Mouse (Mus musculus) Patski (cell line): ENCODE results near the gene Slc22a15. TPM values are rescaled to one million over a fixed set of nuclear protein-coding genes. Genes with fewer than 3 reads are reported as not detected.

ENCODE experiments used
- ATAC-seq: fragments of 100-300 bp; one replicate; pipeline ENCODE4 v1.8.0; 2021
- CTCF ChIA-PET: fragments of 350-600 bp; sonication (Branson Sonifier 250); formaldehyde crosslinking; loops from one replicate; lab custom pipeline; 2022; ENCODE audit warnings: inconsistent platforms; lab: Charles Lee
- POLR2A ChIA-PET: fragments of 350-600 bp; sonication (Branson Sonifier 250); formaldehyde crosslinking; loops from one replicate; lab custom pipeline; 2022; ENCODE audit warnings: antibody characterized with exemption, inconsistent platforms; lab: Charles Lee
- DNase-seq: peaks from one replicate; pipeline ENCODE4 v3.0.0-alpha.2; 2011; ENCODE audit warnings: low read depth, low spot score
- H3K27me3 ChIP-seq: fragments of 371-371 bp; one replicate; pipeline ENCODE4 v1.5.1; 2021
- CTCF ChIP-seq: fragments of 100-300 bp; IDR thresholded peaks from one replicate; pipeline ENCODE4 v1.5.1; 2021
- in situ Hi-C: fragments of 300-500 bp; cut with MboI; formaldehyde crosslinking; loops from 3 replicates; pipeline ENCODE4 v1.11.1; 2018; ENCODE audit warnings: low pct_unique_long_range_greater_than_20kb, mixed read lengths
- polyA plus RNA-seq: library from polyadenylated mRNA; unstranded; gene quantifications from one replicate; pipeline ENCODE4 v1.2.3, GENCODE M21; 2021

Slc22a15 gene
- polyA plus RNA-seq, 1 experiment from 2014 or later: 21.9 TPM

DNA sequence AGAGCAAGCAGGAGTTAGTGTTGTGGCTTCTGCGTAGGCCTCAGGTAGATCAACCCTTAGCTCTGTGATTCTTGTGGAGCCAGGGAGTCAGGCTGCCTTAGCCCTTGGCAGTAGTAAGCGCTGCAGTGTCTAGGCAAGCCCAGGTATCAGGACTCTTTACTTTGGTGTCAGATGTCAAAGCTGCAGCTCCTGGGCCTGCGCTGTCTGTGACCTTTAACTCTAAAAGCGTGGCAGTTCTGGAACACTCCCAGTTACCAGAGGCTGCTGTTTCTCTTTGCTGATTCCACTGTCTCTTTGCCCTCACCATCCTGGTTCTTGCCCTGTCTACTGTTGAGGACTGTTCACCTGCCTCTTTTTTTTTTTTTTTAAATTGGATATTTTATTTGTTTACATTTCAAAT lies 23.0 kb upstream of the Slc22a15 start:
- ChIA-PET CTCF (interaction anchor here (1.0 kb wide), 1 partner anchor 192 kb away, joined by 3 read pairs; no protein-coding TSS in a partner anchor), POLR2A (interaction anchor here (0.6 to 1.0 kb wide), 2 partner anchors 17 to 20 kb away, joined by 3 read pairs; no protein-coding TSS in a partner anchor)
- no peak for DNase-seq
- TF ChIP-seq CTCF: no peak
- ATAC-seq: no peak
- no peaks in the 10 kb centered on the region for H3K27me3 ChIP-seq
- in situ Hi-C loops: no loop called here

DNA sequence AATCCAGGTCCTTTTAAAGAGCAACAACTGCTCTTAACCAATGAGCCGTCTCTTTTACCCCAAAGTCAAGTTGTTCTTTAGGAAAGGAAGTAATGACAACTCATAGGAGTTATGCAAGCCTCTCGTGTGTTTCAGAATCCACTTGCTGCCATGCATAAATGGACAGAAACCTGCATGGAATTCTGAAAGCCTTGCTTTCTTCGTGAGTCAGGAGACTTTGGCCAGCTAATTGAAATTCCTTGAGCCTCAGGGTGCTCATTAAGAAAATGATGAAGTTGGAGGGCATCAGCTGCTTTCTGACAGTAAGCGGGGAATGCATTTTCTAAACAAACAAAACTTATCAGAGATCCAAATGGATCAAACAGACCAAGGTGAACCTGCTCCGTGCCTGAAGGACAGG lies 21.0 kb upstream of the Slc22a15 start:
- DNase-seq: peak; percentile 60
- H3K27me3 ChIP-seq: no peaks in the 10 kb centered on the region
- CTCF ChIA-PET: interaction anchor here (0.9 to 1.8 kb wide), 2 partner anchors 12 to 31 kb away, joined by 3 to 4 read pairs; no protein-coding TSS in a partner anchor
- no peak for TF ChIP-seq CTCF
- POLR2A ChIA-PET: interaction anchor here (0.7 kb wide), 1 partner anchor 1979 kb away, joined by 3 read pairs; no protein-coding TSS in a partner anchor
- in situ Hi-C loops: no loop called here
- ATAC-seq: peak; percentile 62

DNA sequence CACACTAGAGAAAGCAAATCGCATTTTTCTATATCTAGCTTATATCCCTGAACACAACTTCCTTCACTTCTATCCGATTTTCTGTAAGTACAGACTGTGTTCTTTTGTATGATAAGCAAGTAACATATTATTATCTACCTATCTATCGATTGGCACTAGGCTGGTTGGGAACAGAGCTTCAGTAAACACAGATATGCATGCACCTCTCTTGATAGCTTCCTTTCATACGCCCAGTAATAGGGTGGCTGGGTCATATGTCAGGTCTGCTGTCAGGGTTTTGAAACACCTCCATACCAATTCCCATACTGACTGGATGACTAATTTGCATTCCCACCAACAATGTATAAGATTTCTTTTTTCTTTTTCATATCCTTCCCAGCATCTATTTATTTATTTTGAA lies 16.2 kb upstream of the Slc22a15 start:
- no peak for ATAC-seq
- POLR2A ChIA-PET: no interaction called here
- no peak for DNase-seq
- TF ChIP-seq CTCF: no peak
- CTCF ChIA-PET: interaction anchor here (1.3 kb wide), 1 partner anchor 20 kb away, joined by 3 read pairs; no protein-coding TSS in a partner anchor
- H3K27me3 ChIP-seq: no peaks in the 10 kb centered on the region
- in situ Hi-C loops: no loop called here

DNA sequence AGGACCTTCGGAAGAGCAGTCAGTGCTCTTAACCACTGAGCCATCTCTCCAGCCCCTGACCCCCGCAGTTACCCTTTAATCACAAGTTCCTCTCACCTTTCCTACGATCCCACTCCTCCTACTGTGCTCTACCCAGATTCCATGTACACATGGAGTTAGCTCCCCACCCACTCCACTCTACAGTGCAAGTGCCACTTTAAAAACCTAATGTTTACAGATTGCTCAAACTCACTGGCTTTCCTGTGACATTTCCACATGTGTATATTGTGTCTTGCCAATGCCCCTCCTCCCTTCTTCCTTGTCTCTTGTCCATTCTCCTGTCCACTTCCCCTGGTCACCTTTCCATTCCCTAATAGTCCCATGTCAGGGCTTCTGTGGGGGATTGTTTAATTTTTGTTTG lies 15.6 kb upstream of the Slc22a15 start:
- ChIA-PET POLR2A (interaction anchor here (1.1 kb wide), 1 partner anchor 20 kb away, joined by 3 read pairs; no protein-coding TSS in a partner anchor), CTCF (interaction anchor here (0.9 to 1.3 kb wide), 2 partner anchors 20 to 128 kb away, joined by 3 read pairs; no protein-coding TSS in a partner anchor)
- TF ChIP-seq CTCF: no peak
- DNase-seq (no peak), ATAC-seq (no peak)
- in situ Hi-C loops: no loop called here
- no peaks in the 10 kb centered on the region for H3K27me3 ChIP-seq

DNA sequence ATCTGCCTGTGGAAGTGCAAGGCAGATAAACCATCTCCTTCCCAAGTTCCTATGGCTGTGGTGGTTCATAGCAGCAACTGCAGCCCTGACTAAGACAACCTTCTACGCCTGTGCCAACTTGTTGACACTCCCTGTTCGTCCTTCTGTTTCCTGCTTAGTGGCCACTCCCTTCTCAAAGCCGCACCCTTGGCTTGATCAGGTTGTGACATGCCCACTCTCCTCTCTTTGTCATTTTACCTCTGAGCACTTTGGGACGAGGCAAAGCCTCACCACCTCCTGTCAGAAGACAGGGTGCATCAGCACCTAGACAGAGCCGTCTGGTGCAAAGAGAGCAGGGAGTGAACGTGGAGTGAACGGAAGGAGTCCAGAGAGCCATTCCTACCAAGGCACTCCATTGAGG lies 14.9 kb upstream of the Slc22a15 start:
- ChIA-PET CTCF (interaction anchor here (0.9 to 1.3 kb wide), 2 partner anchors 19 to 129 kb away, joined by 3 read pairs; no protein-coding TSS in a partner anchor), POLR2A (interaction anchor here (1.1 kb wide), 1 partner anchor 20 kb away, joined by 3 read pairs; no protein-coding TSS in a partner anchor)
- no peak for DNase-seq

DNA sequence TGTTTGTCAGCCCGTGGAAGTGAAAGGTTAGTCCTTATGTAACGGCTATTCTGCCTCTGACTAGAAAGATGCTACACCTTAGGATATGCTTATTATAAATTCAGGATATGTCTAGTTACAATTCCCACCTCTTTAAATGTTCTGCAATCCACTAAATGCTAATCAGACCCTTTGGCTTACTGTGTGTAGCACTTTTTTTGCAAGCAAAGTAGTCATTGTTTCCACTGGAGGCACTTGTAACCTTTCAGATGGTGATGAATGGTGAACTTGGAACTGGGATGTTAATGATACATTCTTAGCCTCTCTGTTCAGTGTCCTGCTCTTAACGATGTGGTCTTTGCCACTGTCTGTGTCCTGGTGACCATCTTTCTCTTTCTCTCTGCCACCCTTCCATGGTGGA lies 12.1 kb upstream of the Slc22a15 start:
- CTCF ChIA-PET: interaction anchor here (1.6 kb wide), 1 partner anchor 54 kb away, joined by 5 read pairs; no protein-coding TSS in a partner anchor
- no peaks in the 10 kb centered on the region for H3K27me3 ChIP-seq
- DNase-seq (no peak), ATAC-seq (no peak)
- in situ Hi-C loops: no loop called here
- no peak for TF ChIP-seq CTCF
- POLR2A ChIA-PET: no interaction called here

More for the DNA sequence above, 14.9 kb upstream of the Slc22a15 start:
- ATAC-seq: no peak
- no peak for TF ChIP-seq CTCF
- in situ Hi-C loops: no loop called here
- H3K27me3 ChIP-seq: no peaks in the 10 kb centered on the region

DNA sequence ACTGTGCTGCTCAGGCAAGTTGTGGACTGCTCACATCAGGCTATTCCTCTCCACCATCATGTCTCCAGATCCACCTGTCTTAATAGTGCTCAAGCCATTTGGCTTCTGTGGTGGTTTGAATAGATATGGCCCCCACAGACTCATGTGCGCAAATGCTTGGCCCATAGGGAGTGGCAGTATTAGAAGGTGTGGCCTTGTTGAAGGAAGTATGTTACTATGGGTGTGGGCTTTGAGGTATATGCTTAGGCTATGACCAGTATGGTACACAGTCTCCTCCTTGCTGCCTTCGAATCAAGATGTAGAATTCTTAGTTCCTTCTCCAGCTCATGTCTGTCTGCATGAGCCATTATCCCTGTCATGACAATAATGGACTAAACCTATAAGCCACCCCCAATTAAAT lies 9.6 kb upstream of the Slc22a15 start:
- POLR2A ChIA-PET: no interaction called here
- CTCF ChIA-PET: no interaction called here
- no peak for ATAC-seq

DNA sequence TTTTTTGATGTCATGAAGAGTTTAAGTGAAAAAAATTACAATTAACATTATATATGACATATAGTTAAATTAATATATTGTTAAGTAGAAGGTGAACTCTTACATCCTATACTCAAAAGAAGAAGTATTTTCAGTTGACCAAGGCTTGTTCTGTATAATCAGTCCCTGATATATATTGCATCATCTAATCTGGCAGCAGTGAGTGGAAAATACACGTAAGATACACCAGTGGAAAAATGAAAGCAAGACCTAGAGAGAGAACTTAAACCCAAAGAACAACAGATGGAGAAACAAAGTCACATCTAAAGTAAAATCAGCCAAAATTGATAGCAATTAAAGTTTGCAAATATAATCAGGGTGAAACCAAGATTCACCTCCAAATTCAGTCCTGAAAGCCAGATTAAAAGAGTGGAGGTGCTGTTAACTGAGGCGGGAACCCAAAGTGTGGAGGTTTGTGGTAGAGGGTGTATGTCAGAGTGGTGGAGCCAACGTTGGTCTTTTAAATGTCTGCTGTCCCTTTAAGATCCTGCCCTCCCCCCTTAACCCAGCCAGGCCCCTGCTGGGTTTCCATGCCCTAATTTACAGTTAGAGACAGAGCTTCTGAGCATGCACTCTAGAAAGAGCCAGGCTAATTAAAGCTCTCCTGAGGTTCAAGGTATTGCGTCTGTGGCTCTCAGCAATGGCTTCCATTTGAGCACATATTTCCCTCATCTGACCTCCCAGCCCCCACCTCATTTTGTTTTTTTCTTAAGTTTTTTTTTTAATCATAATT lies 5.0 kb upstream of the Slc22a15 start:
- no peaks in the 10 kb centered on the region for H3K27me3 ChIP-seq
- ATAC-seq: no peak
- POLR2A ChIA-PET: no interaction called here
- CTCF ChIA-PET: interaction anchor here (1.4 kb wide), 1 partner anchor 43 kb away, joined by 3 read pairs; no protein-coding TSS in a partner anchor
- in situ Hi-C loops: no loop called here
- DNase-seq: no peak
- TF ChIP-seq CTCF: no peak

More for the DNA sequence above, 9.6 kb upstream of the Slc22a15 start:
- in situ Hi-C loops: no loop called here
- H3K27me3 ChIP-seq: no peaks in the 10 kb centered on the region
- TF ChIP-seq CTCF: no peak
- DNase-seq: no peak

DNA sequence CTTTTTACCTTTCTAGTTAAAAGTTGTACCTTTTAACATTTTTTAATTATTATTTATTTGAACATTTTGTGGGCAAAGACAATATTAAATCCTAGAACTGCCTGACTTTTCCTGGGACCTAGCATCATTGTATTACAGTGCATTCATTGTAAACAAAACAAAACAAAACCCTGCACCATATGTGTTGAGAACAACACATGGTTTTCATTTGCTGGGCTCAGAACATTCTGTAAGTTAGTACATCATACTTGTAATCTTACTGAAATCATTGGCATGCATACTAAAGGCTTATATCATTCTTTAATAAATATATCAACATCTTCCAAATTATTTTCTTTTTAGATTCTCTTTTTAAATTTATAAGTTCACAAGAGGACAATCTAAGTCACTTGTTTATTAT lies 2.4 kb upstream of the Slc22a15 start:
- POLR2A ChIA-PET: no interaction called here
- DNase-seq: no peak
- no peak for ATAC-seq
- in situ Hi-C loops: no loop called here
- CTCF ChIA-PET: interaction anchor here (1.3 kb wide), 1 partner anchor 11 kb away, joined by 4 read pairs; no protein-coding TSS in a partner anchor
- TF ChIP-seq CTCF: no peak
- no peaks in the 10 kb centered on the region for H3K27me3 ChIP-seq

DNA sequence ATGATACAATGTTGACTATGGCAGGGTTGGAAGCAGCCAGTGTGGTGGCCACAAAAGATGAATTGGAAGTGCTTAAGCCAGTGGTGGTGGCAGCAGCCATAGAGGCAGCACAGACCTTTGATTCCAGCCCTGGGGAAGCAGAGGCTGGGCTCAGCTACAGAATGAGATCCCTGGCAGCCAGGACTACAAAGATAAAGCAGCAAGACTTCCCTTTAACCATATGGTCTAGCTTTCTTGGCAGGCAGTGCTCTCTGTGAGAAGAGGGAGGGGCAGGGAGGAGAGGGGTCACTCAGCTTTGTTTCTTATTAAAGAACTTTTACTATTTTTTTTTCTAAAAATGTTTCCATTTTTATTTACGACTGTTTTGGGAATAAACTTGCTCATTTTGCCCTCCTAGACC lies 1.4 kb upstream of the Slc22a15 start:
- no peaks in the 10 kb centered on the region for H3K27me3 ChIP-seq
- DNase-seq (no peak), ATAC-seq (no peak)
- in situ Hi-C loops: no loop called here
- POLR2A ChIA-PET: no interaction called here
- CTCF ChIA-PET: interaction anchor here (1.0 to 1.3 kb wide), 2 partner anchors 12 to 17 kb away, joined by 3 to 4 read pairs; no protein-coding TSS in a partner anchor
- TF ChIP-seq CTCF: no peak

DNA sequence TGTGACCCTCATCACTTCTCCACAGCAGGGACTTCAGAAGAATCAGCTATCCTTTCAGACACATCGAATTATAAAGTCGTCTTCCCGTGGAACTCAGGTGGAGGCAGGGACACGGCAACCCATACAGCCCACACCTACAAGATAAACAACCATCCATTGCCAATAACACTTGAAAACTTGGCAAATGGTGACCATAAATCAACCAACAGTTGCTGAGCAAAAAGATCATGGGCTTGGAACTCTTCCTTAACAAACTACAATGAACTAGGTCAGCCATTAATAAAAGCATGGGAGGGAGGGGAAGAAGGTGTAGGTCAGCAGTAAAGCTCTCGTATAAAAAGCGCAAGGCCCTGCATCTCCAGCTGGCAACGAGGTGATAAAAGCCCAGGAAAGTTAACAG lies 1.9 kb downstream of the Slc22a15 start:
- CTCF ChIA-PET: interaction anchor here (1.0 to 2.1 kb wide), 3 partner anchors 10 to 12 kb away, joined by 3 to 7 read pairs (median 4); no protein-coding TSS in a partner anchor
- H3K27me3 ChIP-seq: no peaks in the 10 kb centered on the region
- POLR2A ChIA-PET: no interaction called here
- in situ Hi-C loops: no loop called here
- no peak for TF ChIP-seq CTCF
- no peak for DNase-seq
- ATAC-seq: no peak
